Mouse (Mus musculus) left cerebral cortex, postnatal 14 days (tissue): ENCODE measurements around the gene Gm11011. TPM values are rescaled to one million over a fixed set of nuclear protein-coding genes. Genes with fewer than 3 reads are reported as not detected.
A peak's percentile ranks its signal among the peaks of the same experiment; 100 is the strongest.
"Not testable (repeated sequence)": the region's sequence is repeated elsewhere in the genome, so short reads cannot be mapped to it uniquely, and the experiment has no call there.

Source experiments
- DNase-seq, 2 experiments: peaks; one replicate each; pipeline ENCODE4 v3.0.0; 2021 to 2022; ENCODE audit warnings: low spot score in 2 of 2, mixed read lengths in 1 of 2
- intact Hi-C: fragments of 180-260 bp; cut with DNase I; formaldehyde crosslinking; loops from one replicate; pipeline ENCODE4 v1.15.1; 2025
- long read RNA-seq, 2 experiments: library from polyadenylated mRNA; stranded (forward); transcript quantifications; one replicate each; pipeline ENCODE4 v2.0.0; 2021
- total RNA-seq, 2 experiments: library from RNA; stranded (reverse); gene quantifications; 2 replicates each; pipeline ENCODE4 v1.2.3; 2021

Gm11011 gene
- not detected for total RNA-seq
- long read RNA-seq, experiment 1: 0 reads
- long read RNA-seq, experiment 2: 0 reads

DNA sequence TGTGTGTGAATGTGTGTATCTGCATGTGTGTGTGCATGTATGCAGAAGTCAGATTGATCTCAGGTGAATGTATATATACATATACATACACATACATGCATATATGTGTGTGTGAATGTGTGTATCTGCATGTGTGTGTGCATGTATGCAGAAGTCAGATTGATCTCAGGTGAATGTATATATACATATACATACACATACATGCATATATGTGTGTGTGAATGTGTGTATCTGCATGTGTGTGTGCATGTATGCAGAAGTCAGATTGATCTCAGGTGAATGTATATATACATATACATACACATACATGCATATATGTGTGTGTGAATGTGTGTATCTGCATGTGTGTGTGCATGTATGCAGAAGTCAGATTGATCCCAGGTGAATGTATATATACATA lies at the start of gene Gm11011:
Gene Gm11011 (minus strand): TSS at position 101 of the 400 bp plus-strand sequence.
- intact Hi-C loops, DNase-seq: not testable (repeated sequence)

- DNase-seq: no peak
- intact Hi-C loops: loop anchor here (5.0 kb wide), 1 partner anchor 894 kb away; the partner anchor contains the start of gene Atp9a
Measured at GRCm38 (mm10) chr2:169636414-169636813, 48.9 kb upstream of the Gm11011 start.

GRCm38 (mm10) chr2:169635428-169635827 lies 47.9 kb upstream of the Gm11011 start:
- intact Hi-C loops: loop anchor here (5.0 kb wide), 1 partner anchor 893 kb away; the partner anchor contains the start of gene Atp9a
- no peak for DNase-seq

GRCm38 (mm10) chr2:169634619-169635382 lies 47.3 kb upstream of the Gm11011 start:
- intact Hi-C loops: loop anchor here (5.0 kb wide), 1 partner anchor 892 kb away; the partner anchor contains the start of gene Atp9a
- no peak for DNase-seq

DNA sequence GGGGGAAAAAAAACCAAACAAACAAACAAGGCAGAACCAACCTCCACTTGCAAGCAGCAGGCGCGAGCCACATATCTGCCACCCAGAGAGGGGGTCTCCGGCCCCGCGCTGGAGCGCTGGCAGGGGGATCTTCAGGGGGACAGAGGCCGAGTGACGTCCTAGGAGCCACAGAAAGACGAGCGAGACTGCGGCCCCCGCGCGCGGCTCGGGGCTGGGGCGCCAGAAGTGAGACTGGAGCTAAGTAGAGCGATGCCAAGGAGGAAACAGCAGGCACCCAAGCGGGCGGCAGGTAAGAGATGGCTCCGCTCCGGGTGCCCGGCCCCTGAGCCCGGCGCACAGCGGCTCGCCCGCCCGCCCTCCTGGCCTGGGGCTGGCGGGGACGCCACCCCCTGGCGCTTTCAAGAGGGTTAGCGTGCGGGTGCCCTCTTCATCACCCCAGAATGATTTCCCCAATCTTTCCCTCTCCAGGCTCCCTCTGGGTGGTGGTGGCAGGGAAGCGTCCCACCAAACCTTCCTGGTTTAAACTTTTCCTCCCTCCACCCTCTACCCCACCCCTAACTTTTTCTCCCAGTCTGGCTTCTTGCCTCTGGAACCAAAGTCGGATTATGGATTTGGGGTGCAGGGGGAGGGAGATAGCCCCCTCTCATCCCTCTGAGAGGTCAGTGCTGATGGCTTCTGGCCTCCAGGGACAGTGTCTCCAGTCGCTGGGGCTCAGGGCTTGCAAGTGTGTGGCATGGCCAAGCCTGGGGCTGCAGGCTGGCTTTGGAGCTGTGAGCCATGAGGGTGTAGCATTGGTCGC lies 46.1 kb upstream of the Gm11011 start:
- intact Hi-C loops: no loop called here

GRCm38 (mm10) chr2:169632338-169633151 lies 45.0 kb upstream of the Gm11011 start, which contains the start of gene Tshz2:
TSS of gene Tshz2 (plus strand) at chr2:169633013.
- intact Hi-C loops: no loop called here
- DNase-seq: peak; percentile 26 to 46

More for the DNA sequence above, 46.1 kb upstream of the Gm11011 start:
- peak in 1 of 2 experiments; percentile 12 for DNase-seq

DNA sequence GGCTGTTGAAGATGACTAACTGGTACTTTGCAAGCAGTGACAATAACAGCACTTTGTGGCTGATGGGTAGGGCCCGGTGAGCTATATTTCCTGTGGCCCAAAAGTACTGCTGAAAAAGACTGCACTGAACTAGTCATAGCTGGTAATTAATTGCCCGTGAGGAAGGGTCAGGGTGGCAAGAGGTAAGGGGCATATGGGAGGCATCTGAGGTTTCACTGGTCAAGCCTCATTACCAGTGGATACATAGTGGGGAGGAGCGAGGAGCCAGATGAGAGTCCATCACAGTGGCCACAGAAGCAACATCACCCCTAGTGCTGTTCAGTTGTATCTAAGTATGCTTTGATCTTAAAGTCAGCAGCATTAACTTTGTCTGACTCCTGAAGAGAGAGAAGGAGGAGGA lies 42.5 kb upstream of the Gm11011 start:
- no peak for DNase-seq
- intact Hi-C loops: no loop called here

GRCm38 (mm10) chr2:169621201-169621710 lies 33.7 kb upstream of the Gm11011 start:
- peak in 1 of 2 experiments; percentile 23 for DNase-seq
- intact Hi-C loops: no loop called here

DNA sequence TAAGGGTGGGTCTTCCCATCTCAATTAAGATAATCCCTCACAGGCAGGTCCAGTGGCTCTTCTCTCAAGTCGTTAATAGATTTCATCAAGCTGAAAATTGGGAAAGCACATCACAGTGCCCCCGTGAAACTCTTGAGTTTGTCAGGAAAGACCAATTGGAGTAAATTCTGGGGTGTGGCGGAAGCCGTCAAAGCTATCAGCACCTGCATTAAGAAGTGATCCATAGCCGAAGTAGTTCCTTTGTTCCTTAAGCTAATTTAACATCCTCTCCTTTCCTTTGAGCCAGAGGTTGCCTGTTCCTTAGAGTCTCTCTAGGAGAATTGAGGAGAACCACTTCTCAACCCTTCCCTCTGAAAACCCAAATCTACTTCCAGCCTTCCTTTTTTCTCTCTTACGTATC lies 28.5 kb upstream of the Gm11011 start:
- intact Hi-C loops: no loop called here
- no peak for DNase-seq

DNA sequence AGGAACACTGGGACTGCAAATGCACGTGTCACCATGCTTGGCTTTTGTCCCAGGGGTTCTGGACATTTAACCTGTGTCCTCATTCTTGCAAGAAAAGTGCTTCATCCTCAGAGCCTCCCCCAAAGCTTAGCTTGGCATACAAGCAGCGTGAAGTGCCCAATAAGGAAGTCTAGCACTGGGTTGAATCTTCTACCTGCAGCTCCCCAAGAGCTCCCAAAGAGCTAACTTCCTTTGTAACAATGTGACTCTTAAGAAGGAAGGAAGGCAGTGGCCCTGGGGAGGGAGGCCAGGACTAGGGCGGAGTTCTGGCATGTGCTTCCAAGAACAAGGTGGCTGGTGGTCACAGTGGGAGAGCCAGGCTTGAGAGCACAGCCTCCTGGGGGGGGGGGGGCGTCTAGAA lies 27.1 kb upstream of the Gm11011 start:
- intact Hi-C loops: no loop called here
- DNase-seq: no peak

GRCm38 (mm10) chr2:169611557-169611956 lies 24.0 kb upstream of the Gm11011 start:
- intact Hi-C loops: no loop called here
- no peak for DNase-seq

- intact Hi-C loops: no loop called here
Measured at GRCm38 (mm10) chr2:169610882-169611281, 23.3 kb upstream of the Gm11011 start.

DNA sequence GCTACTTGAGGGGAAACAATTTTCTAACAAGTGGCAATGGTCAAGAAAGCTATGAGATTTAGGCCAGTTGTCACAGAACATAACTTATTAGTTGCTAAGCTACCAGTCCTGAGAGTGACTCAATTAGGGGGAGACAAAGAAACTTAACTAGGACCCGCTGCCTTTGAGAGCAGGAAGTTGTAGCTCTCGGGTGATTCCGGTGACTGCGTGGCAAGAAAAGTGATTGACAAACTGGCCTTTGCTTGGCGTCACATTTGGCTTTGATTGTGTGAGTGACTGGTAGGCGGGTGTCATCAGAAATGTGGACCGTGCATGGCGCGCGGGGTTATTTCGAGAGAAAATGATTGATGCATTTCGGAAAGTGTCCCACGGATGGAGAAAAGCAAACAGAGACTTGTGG lies 22.4 kb upstream of the Gm11011 start:
- intact Hi-C loops: loop anchor here (10.0 kb wide), 1 partner anchor 545 kb away; no protein-coding TSS in a partner anchor
- DNase-seq: no peak

More at GRCm38 (mm10) chr2:169610882-169611281, 23.3 kb upstream of the Gm11011 start:
- DNase-seq: no peak

DNA sequence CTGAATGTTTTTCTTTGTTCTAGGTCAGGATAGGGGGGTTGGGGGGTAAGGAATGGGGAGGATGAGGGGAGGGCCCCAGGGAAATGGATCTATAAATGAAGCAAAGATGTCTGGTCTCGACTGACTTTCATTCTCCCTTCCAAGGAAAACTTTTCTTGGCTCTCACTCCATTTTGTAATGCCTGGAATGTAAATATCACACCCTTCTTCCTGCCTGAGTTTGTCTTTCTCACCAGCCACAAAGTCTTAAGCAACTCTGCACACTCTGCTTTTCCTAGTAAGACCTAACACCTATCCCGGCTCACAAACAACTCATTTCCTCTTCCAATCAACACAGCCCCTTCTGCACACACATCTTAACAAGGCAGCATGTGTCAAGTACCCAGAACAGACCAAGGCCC lies 20.2 kb upstream of the Gm11011 start:
- intact Hi-C loops: loop anchor here (10.0 kb wide), 1 partner anchor 543 kb away; no protein-coding TSS in a partner anchor
- peak in 1 of 2 experiments; percentile 14 for DNase-seq

DNA sequence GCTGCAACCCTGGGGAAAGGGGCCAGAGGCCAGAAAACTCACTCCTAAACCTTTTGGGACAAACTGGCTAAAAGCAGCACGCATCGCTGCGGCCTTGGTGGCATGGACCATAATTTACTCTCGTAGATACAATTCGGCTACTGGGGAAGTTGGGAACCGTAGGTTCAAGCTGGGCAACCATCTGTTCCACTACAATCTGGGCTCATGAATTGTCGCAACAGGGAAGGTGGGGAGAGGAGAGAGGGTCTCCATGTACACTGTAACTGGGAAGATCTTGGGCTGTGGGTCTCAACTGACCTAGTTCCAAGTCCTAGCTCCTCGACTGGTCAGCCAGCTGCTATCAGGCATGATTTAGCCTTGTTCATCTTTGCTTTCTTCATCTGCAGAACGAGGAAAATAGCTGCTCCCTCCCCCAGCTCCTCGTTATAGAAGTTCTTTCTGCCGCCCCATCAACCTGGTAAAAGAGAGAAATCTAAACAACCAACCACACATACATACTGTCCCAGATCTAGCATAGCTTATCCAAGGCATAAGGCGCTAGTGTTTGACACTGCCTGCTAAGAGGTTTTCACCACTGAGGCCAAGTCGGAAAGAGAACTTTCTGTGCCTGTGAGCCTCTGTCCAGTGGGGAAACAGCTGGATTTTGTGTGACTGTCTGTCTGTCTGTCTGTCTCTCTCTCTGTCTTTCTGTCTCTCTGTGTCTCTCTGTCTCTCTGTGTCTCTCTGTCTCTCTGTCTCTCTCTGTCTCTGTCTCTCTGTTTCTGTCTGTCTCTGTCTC lies 19.5 kb upstream of the Gm11011 start:
- peak; percentile 35 to 49 for DNase-seq
- intact Hi-C loops: loop anchor here (10.0 kb wide), 1 partner anchor 542 kb away; no protein-coding TSS in a partner anchor

DNA sequence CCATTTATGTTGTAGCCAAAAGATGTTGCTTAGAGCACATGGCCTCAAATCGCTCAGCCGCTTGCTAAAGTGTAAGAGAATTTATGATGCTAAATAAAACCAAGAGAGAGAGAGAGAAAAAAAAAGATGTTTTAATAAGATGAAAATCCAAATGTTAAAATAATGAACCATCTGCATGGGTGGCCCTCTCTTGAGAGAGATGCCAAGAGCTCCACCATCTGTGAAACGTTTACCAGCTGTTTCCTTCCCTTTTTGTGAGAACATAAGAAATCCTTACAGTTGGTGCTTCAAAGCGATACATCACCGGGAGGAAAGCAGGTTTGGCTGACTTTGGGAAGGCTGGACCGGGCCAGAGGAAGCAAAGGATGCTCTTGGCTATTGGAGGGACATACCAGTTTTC lies 12.6 kb upstream of the Gm11011 start:
- peak; percentile 73 to 74 for DNase-seq
- intact Hi-C loops: loop anchor here (10.0 kb wide), 1 partner anchor 535 kb away; no protein-coding TSS in a partner anchor

DNA sequence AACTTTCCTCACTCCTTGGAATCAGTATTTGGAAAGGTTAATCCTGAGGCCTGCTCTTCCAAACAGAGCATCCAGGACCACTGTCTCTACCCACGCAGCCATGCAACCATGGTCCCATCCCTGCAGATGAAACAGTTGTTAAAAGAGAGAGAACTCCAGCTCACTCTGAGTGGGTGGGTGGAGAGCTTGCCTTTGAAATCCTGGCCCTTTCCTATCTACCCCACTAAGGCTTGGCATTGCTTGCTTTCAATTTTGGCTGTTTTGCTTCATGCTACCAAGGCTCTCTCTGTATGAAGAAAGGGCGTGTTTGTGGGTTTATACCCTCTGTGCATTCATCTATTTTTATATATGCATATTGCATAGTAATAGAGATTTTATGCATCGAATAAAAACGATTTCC lies 12.0 kb upstream of the Gm11011 start:
- peak; percentile 9 to 26 for DNase-seq
- intact Hi-C loops: no loop called here

- no peak for DNase-seq
- intact Hi-C loops: no loop called here
Measured at GRCm38 (mm10) chr2:169597971-169598370, 10.4 kb upstream of the Gm11011 start.
